Mouse (Mus musculus): Measurements from ENCODE around the gene Gm20388. TPM values are rescaled to one million over a fixed set of nuclear protein-coding genes. Genes with fewer than 3 reads are reported as not detected.

Gene Gm20388
- polyA plus RNA-seq, 1 experiment from 2014 or later = not detected

GRCm38 (mm10) chr8:123066101-123066683 lies 3155.6 kb downstream of the Gm20388 start:
- Histone ChIP-seq H3K4me3 (peak overlapping the region; percentile 84), H3K27ac (replicated peaks) (peak overlapping the region; percentile 94), H3K36me3 (peaks cover 7% of the 10 kb centered on the region), H3K27me3 (no peaks in the 10 kb centered on the region), H3K4me2 (replicated peaks) (peak overlapping the region; percentile 63), H3K9ac (replicated peaks) (peak overlapping the region; percentile 87), H3K4me1 (peaks cover 25% of the 10 kb centered on the region), H3K9me3 (no peaks in the 10 kb centered on the region)
- WGBS = 32% methylated on average over 7 of the region's 7 CpGs
- no peak for ATAC-seq (replicated peaks)

- Histone ChIP-seq H3K27ac (replicated peaks) (no peak overlapping the region), H3K36me3 (peaks cover 39% of the 10 kb centered on the region), H3K9me3 (no peaks in the 10 kb centered on the region), H3K4me2 (replicated peaks) (no peak overlapping the region), H3K27me3 (no peaks in the 10 kb centered on the region), H3K9ac (replicated peaks) (no peak overlapping the region), H3K4me3 (no peak overlapping the region), H3K4me1 (peaks cover 11% of the 10 kb centered on the region)
- no peak for ATAC-seq (replicated peaks)
- 81% methylated on average over 4 of the region's 4 CpGs for WGBS
These were observed 3160.5 kb downstream of the Gm20388 start for GRCm38 (mm10) chr8:123071176-123071575.

- Histone ChIP-seq H3K9ac (replicated peaks) (no peak overlapping the region), H3K36me3 (peaks cover 79% of the 10 kb centered on the region), H3K27me3 (no peaks in the 10 kb centered on the region), H3K27ac (replicated peaks) (no peak overlapping the region), H3K4me3 (no peak overlapping the region), H3K4me1 (no peaks in the 10 kb centered on the region), H3K9me3 (no peaks in the 10 kb centered on the region), H3K4me2 (replicated peaks) (no peak overlapping the region)
- 93% methylated on average over 6 of the region's 6 CpGs for WGBS
- no peak for ATAC-seq (replicated peaks)
These were observed 3166.6 kb downstream of the Gm20388 start for GRCm38 (mm10) chr8:123077213-123077612.

GRCm38 (mm10) chr8:123082993-123083392 lies 3172.4 kb downstream of the Gm20388 start:
- 83% methylated on average over 6 of the region's 6 CpGs for WGBS
- H3K36me3 ChIP-seq = peaks cover 90% of the 10 kb centered on the region
- H3K4me3 ChIP-seq = no peak overlapping the region

GRCm38 (mm10) chr8:123083610-123084009 lies 3173.0 kb downstream of the Gm20388 start:
- 88% methylated on average over 12 of the region's 12 CpGs for WGBS
- H3K4me3 ChIP-seq = no peak overlapping the region

More at GRCm38 (mm10) chr8:123082993-123083392, 3172.4 kb downstream of the Gm20388 start:
- Histone ChIP-seq H3K27me3 (no peaks in the 10 kb centered on the region), H3K4me1 (no peaks in the 10 kb centered on the region), H3K4me2 (replicated peaks) (no peak overlapping the region), H3K9me3 (no peaks in the 10 kb centered on the region), H3K27ac (replicated peaks) (no peak overlapping the region), H3K9ac (replicated peaks) (no peak overlapping the region)
- ATAC-seq (replicated peaks) = no peak

GRCm38 (mm10) chr8:123087289-123087688 lies 3176.6 kb downstream of the Gm20388 start:
- no peak for ATAC-seq (replicated peaks)
- Histone ChIP-seq H3K4me1 (no peaks in the 10 kb centered on the region), H3K4me3 (no peak overlapping the region), H3K36me3 (peaks cover 94% of the 10 kb centered on the region), H3K9me3 (no peaks in the 10 kb centered on the region), H3K9ac (replicated peaks) (no peak overlapping the region), H3K27ac (replicated peaks) (no peak overlapping the region), H3K4me2 (replicated peaks) (no peak overlapping the region), H3K27me3 (no peaks in the 10 kb centered on the region)
- 91% methylated on average over 9 of the region's 9 CpGs for WGBS

More at GRCm38 (mm10) chr8:123083610-123084009, 3173.0 kb downstream of the Gm20388 start:
- no peaks in the 10 kb centered on the region for H3K9me3 ChIP-seq
- H3K27me3 ChIP-seq = no peaks in the 10 kb centered on the region
- no peak for ATAC-seq (replicated peaks)
- no peak overlapping the region for H3K27ac ChIP-seq (replicated peaks)
- H3K9ac ChIP-seq (replicated peaks) = no peak overlapping the region
- H3K36me3 ChIP-seq = peaks cover 90% of the 10 kb centered on the region
- no peak overlapping the region for H3K4me2 ChIP-seq (replicated peaks)
- H3K4me1 ChIP-seq = no peaks in the 10 kb centered on the region

GRCm38 (mm10) chr8:123097216-123097615 lies 3186.6 kb downstream of the Gm20388 start:
- 93% methylated on average over 11 of the region's 11 CpGs for WGBS
- no peaks in the 10 kb centered on the region for H3K9me3 ChIP-seq
- H3K4me3 ChIP-seq = no peak overlapping the region
- H3K9ac ChIP-seq (replicated peaks) = no peak overlapping the region
- no peak for ATAC-seq (replicated peaks)
- no peak overlapping the region for H3K27ac ChIP-seq (replicated peaks)
- H3K27me3 ChIP-seq = no peaks in the 10 kb centered on the region
- peaks cover 6% of the 10 kb centered on the region for H3K4me1 ChIP-seq
- H3K4me2 ChIP-seq (replicated peaks) = no peak overlapping the region
- peaks cover 35% of the 10 kb centered on the region for H3K36me3 ChIP-seq

- peaks cover 33% of the 10 kb centered on the region for H3K36me3 ChIP-seq
- H3K4me3 ChIP-seq = no peak overlapping the region
- H3K27me3 ChIP-seq = no peaks in the 10 kb centered on the region
- no peak for ATAC-seq (replicated peaks)
- peaks cover 6% of the 10 kb centered on the region for H3K4me1 ChIP-seq
- no peak overlapping the region for H3K4me2 ChIP-seq (replicated peaks)
- no peaks in the 10 kb centered on the region for H3K9me3 ChIP-seq
- 73% methylated on average over 12 of the region's 12 CpGs for WGBS
- H3K27ac ChIP-seq (replicated peaks) = no peak overlapping the region
- no peak overlapping the region for H3K9ac ChIP-seq (replicated peaks)
These were observed 3187.3 kb downstream of the Gm20388 start for GRCm38 (mm10) chr8:123097786-123098584.

GRCm38 (mm10) chr8:123100288-123100687 lies 3189.6 kb downstream of the Gm20388 start:
- H3K9ac ChIP-seq (replicated peaks) = no peak overlapping the region
- no peaks in the 10 kb centered on the region for H3K9me3 ChIP-seq
- no peaks in the 10 kb centered on the region for H3K27me3 ChIP-seq
- ATAC-seq (replicated peaks) = no peak
- peaks cover 19% of the 10 kb centered on the region for H3K4me1 ChIP-seq
- no peak overlapping the region for H3K4me3 ChIP-seq
- peaks cover 29% of the 10 kb centered on the region for H3K36me3 ChIP-seq
- H3K4me2 ChIP-seq (replicated peaks) = no peak overlapping the region
- WGBS = 64% methylated on average over 8 of the region's 8 CpGs
- no peak overlapping the region for H3K27ac ChIP-seq (replicated peaks)

GRCm38 (mm10) chr8:123101244-123101643 lies 3190.6 kb downstream of the Gm20388 start:
- Histone ChIP-seq H3K36me3 (peaks cover 32% of the 10 kb centered on the region), H3K4me1 (peaks cover 19% of the 10 kb centered on the region), H3K4me2 (replicated peaks) (no peak overlapping the region), H3K9me3 (no peaks in the 10 kb centered on the region), H3K27me3 (no peaks in the 10 kb centered on the region), H3K27ac (replicated peaks) (no peak overlapping the region), H3K9ac (replicated peaks) (no peak overlapping the region), H3K4me3 (no peak overlapping the region)
- ATAC-seq (replicated peaks) = no peak
- 86% methylated on average over 4 of the region's 4 CpGs for WGBS

- H3K9me3 ChIP-seq = no peaks in the 10 kb centered on the region
- H3K4me3 ChIP-seq = peak within 1 kb of the TSS; percentile 85
- ATAC-seq (replicated peaks) = peak; percentile 97
- H3K27ac ChIP-seq (replicated peaks) = peak within 1 kb of the TSS; percentile 95
- H3K27me3 ChIP-seq = no peaks in the 10 kb centered on the region
- 1% methylated on average over 48 of the region's 56 CpGs for WGBS
- H3K36me3 ChIP-seq = peaks cover 32% of the 10 kb centered on the region
- peaks cover 19% of the 10 kb centered on the region for H3K4me1 ChIP-seq
- peak within 1 kb of the TSS; percentile 95 for H3K9ac ChIP-seq (replicated peaks)
- H3K4me2 ChIP-seq (replicated peaks) = peak within 1 kb of the TSS; percentile 69
These were observed 3191.4 kb downstream of the Gm20388 start, which contains the start of gene Rpl13 for GRCm38 (mm10) chr8:123101735-123102685. Gene Rpl13, plus strand, starts transcription at chr8:123102350.

Measured in forebrain, embryonic 15.5 days (tissue).